Mouse (Mus musculus) frontal cortex, postnatal 36 days (tissue): ENCODE measurements around the gene Lurap1l.

ENCODE experiments used
- DNase-seq, 2 experiments: peaks; one replicate each; pipeline ENCODE4 v3.0.0; 2022; ENCODE audit warnings: low spot score in 2 of 2

Gene Lurap1l

DNA sequence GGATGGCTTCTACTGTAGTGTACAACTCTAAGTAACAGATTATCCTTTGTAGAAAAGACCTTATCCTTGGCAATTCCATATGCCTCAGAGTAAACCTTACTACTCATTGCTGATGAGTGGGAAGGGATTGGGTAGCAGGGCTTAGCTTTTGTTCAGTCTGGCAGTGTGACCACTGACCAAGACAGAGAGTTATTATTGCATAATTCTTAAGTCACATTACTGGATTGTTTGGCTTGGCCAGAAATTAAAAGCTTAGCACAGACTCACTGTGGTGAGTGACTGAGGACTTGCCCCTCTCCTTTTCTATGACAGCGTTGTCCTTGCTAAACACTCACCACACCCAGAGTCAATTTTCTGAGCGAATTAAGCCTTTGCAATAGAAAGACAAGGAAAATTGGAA, 93.1 kb downstream of the Lurap1l start:
- DNase-seq: no peak
